Mouse (Mus musculus) gastrocnemius, postnatal 25 days (tissue): ENCODE measurements around the gene Rabl2. TPM values are rescaled to one million over a fixed set of nuclear protein-coding genes. Genes with fewer than 3 reads are reported as not detected.
A peak's percentile ranks its signal among the peaks of the same experiment; 100 is the strongest.

Experiments used
- DNase-seq: peaks from one replicate; pipeline ENCODE4 v3.0.0; 2022
- long read RNA-seq, 2 experiments: library from polyadenylated mRNA; stranded (forward); transcript quantifications; one replicate each; pipeline ENCODE4 v2.0.0; 2021
- total RNA-seq, 2 experiments: library from RNA; stranded (reverse); gene quantifications; 1 replicate in 1 of 2; 2 replicates in 1 of 2; pipeline ENCODE4 v1.2.3; 2021

The Rabl2 gene
- total RNA-seq = 1 to 10 TPM; 1.8 to 1.9 TPM
- long read RNA-seq, experiment 1, partial matches to known transcripts = 0 of 2 reads
- long read RNA-seq, experiment 1, other reads (novel, unspliced or antisense) = 0 of 2 reads
- long read RNA-seq, experiment 2, partial matches to known transcripts = 0 of 5 reads
- long read RNA-seq, experiment 2, other reads (novel, unspliced or antisense) = 3 of 5 reads

DNA sequence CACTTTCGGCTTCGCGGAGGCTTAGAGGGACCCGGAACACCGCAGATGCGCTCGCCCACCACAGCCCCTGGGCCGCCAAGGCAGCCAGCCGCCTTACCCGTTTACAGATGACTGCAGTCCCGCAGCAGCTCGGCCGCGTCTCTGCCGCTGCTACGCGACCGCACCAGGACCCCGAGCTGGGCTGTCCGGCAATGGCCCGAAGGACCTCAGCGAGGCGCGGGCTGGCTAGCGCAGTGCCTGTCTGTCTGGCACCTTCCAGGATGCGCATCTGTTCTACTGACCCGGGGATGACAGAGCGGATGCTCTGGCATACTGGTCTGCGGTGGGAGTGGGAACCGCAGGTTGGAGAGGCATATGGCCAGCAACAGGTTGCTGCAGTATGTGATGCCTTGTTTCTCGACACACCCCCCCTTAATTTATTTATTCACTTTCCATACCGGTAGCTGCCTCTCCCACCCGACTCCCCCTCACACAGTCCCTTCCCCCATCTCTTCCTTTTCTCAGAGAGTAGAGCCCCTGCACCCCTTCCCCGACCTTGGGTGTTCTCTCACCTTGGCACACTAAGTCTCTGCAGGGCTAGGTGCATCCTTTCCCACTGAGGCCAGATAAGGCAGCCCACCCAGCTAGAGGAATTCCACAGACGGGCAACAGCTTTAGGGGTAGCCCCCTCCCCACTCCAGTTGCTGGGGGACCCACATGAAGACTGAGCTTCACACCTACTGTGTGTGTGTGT lies at the start of gene Rabl2:
TSS of gene Rabl2 (minus strand) at position 201 of the 733 bp plus-strand sequence.
- DNase-seq = peak; percentile 85

DNA sequence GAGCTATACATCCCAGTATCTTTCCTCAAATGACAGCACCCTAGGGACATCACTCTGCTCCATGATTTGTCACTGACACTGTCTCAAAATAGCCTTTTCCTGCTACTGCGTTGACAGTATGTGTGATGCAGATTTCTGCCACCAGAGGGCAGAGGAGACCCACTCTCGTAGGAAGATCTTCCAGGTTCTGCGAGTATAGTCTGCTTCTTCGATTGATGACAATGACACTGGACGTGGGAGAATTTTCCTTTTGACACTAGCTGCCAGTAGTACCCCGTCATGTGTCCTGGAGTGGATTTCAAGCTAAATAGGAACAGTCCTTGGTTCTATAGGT lies 31.9 kb upstream of the Rabl2 start:
- DNase-seq = no peak

DNA sequence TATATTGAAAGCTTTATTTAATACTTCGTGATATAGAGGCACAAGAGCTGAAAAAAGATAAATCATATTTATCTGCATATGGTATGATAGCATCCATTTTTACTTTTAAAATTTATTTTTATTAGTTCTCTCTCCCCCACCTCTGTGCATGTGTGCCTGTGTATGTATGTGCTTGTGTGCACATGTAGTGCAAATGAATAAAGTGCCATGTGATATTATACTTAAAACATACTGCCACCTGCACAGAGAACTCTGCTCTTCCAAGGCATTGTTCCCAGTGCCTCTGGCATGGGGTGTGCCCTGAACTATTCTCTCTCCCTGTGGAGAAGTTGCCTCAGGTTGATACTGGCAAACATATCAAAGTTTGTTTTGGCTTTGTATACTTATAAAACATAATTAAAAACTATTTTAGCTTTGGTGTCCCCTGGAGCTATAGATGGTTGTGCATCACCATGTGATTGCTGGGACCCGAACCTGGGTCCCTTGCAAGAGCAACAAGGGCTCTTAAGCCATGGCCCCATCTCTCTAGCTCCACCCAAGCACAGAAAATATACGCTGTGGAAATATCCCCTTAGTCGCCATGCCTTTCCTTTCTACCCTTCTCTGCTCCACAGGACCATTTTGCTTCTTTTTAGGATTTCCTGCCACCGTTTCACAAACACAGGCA lies 31.4 kb upstream of the Rabl2 start:
- DNase-seq = no peak

DNA sequence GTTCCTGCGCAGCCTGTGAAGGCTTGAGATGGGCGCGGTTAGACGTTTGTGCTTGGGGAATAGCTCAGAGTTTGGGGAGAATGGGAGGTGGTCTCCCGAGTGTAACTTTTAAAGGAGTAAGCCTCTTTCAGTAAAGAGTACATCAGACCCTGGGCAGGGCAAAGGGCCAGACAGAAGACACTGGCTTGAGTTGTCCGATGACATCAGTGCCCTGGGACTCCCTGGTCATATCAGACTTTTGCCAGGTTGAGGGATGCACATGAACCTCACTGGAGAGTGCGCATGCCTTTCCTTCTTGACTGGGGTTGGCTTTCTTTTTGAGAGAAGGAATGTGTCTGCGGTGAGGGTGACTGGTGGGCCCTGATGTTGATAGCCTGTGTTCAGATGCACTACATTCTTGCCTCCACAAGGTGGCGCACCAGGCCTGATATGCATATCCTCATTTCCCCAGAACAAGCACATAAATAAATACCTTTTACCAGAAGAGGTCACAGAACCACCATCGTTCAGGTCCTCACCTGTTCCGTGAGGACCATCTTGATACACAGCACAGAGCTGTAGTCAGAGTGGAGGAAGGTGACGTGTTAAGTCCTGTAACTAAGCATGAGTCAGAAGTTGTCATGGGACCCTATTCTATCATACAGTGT lies 30.7 kb upstream of the Rabl2 start:
- DNase-seq = no peak

DNA sequence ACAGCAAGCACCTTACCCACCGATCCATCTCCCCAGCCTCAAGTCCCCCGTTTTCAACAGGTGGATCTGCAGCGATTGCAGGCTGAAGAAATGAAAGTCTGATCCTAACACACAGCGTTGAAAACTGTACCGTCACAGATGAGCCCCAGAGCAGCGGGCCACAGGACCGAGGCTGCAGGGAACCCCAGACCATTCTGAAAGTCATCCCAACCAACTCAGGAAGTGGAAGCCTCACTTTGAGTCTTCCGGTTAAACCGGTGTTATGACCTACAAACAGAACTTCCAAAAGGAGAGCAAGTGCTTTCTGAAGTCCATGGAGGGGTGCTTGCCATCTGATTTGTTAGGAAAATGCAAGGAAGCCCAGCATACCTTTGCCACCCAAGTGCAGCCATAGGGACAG lies 16.2 kb upstream of the Rabl2 start:
- DNase-seq = no peak

DNA sequence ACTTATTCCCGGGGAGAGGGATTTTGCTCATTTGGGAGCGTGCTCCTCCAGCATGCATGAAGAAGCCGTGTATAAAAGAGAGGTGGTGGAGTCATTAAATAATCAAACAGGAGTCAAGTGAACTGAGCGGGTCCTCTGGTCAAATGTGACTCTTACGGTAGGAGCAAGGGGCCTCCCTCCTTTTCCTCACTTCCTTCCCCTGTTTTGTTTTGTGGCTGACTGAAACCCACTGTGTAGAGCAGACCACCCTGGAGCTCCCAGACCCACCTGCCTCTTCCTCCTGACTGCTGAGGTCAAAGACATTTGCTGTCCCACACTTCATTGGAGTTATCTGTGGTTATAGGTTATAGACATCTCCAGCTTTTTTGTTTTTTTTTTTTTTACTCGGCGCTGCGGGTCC lies 15.8 kb upstream of the Rabl2 start:
- DNase-seq = no peak

DNA sequence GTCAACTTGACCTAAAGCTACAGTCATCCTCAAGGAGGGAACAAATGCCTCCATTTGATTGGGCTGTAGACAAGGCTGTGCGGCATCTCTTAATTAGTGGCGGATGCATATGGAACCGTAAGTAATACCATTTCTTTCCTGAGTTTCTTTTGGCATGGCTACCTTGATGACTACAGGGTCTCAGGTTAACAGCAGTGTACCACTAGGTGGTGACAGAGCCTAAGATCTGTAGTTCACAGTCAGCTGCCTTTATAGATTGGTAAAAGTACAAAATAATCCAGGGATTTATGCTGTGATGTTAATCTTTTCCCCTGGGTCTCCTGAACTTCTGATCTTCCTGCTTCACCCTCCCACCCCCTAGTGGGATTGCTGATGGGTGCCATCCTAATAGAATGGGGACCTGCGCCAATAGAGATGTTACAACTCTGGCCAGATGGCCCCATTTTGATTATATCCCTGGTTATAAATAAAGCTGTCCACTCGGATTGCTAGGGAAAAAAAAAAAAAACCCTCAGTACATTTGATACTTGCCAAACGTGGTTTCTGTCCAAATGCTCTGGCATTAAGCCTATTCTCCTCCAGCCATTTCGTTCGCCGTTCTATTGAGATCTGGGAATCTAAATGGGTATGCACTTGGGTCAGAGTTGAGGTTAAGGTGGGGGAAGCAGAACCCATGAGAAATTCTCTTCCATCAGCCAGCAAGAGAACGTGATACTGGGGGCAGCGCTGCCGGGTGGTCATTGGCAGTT lies 14.3 kb upstream of the Rabl2 start:
- no peak for DNase-seq

DNA sequence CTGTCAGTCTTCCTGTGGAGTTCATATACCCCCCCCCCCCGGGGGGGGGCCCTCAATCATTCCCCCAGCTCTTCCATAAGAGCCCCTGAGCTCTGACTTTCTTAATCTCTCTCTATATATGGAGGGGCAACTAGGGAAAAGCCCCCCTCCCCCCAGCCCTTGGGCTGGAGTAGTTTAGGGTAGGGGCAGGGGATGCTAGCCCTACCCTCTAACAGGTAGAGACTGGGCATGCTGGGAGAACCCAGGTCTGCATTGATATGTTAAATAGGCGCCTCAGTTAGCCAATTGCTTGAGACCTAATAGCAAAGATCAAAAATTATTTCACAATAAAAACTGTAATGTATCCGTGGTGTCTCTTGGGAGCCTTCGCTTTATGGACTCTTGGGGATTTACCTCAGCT lies 825 bp upstream of the Rabl2 start:
- no peak for DNase-seq

DNA sequence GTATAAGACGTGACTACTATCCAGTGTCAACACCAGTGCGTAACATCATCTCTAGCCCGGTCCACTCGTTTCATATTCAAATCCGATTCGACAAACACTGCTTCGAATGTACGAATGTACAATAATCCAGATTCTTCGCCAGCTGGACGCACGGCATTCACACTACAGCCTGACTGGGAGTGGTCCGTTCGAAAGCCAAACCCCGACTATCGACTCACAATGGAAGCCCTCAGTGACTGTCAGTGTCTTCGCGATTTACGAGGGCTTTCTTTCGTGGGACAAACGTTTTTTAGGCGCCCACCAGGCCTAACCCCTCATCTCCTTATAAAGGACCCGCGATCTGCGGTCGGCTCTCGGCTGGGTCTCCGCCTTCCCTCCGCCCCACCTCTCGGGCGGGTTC lies 406 bp downstream of the Rabl2 start:
- no peak for DNase-seq

DNA sequence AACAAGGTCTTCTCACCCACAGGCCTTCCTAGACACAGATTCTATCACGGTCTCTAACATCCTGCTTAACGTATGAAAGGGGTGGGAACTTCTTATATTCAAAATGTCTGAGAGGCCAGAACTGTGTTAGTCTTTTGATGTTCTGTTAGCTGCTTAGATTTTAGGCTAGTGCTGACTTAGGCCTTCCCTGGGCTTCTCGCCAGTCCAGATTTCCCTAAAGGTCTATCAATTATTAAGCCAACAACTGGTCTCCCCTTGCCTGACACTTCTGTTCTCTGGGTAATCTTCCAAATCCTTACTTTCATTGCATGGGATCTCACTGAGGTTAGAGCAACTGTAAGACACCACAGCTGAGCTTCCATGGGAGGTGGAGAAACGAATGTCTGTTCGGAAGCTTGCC lies 2.6 kb downstream of the Rabl2 start:
- no peak for DNase-seq

DNA sequence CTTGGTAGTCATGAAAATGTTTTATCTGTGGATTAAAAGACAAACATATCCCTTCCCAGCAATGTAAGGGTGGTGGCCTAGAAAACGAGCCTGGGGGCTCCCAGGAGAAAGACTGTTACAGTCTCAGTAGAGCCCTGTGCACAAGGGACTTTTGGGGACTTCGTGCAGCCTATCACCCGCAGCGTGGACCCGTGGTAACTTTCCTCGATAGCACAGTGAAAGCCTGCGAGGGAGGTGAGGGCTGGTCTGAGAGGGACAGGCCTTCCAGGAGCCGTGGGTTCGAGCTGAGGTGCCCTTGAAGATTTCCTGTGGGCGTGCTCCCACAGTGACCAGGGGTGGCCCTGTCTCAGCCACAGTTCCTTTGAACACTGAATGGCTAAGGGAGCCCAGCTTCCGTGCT lies 6.1 kb downstream of the Rabl2 start:
- DNase-seq = no peak

DNA sequence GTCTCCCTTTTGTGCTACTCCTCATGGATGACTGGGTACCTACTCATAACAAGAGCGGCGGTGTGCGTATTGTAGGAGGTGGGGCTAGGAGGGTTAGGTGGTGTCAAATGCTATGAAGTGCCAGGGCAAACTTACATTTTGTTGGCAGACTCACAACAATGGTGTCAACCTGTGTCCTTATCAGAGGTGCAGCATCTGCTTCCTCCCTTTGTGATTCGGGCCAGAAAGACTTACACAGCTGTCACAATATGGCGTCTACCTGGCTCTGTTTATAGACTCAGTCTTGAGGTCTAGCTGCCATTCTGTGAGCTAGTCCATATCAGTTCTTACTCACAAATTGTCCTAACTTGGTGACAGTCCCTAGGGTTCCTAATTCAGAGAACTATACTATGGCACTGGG lies 6.6 kb downstream of the Rabl2 start:
- no peak for DNase-seq

DNA sequence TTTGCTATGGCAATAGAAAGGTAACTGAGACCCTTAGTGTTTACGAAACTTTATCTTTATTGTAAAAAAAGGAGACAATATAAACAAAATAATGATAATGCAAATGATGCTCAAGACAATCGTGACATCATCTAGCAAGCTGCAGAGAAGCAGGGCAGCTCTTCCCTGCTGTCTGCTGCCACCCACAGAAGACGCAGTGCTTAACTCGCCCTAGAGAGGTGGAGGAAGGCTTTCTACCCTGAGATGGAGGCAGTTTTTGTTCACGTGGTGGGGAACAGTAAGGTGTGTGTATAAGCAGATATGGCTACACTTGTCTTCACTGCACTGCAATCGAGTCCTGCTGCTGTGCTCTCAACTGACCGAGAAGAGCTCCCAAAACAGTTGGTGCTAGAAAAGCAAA lies 9.2 kb downstream of the Rabl2 start:
- DNase-seq = no peak

DNA sequence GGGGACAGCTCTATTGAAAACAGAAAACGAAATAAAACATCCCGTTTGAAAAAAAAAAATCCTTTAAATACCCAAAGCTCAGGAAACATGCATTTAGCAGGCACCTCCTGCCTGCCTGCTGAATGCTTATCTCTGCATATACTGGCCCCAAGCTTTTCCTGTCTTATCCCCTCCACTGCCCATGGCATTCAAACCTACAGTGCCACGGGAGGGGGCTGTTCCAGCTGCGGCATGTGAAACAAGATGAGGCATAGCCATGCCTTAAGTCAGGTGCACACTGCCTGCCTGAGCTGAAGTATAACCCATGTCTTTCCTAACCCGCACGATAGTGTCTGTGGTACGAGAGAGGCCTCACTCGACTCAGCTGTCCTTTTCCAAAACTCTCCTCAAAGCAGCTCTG lies 19.6 kb downstream of the Rabl2 start:
- no peak for DNase-seq

DNA sequence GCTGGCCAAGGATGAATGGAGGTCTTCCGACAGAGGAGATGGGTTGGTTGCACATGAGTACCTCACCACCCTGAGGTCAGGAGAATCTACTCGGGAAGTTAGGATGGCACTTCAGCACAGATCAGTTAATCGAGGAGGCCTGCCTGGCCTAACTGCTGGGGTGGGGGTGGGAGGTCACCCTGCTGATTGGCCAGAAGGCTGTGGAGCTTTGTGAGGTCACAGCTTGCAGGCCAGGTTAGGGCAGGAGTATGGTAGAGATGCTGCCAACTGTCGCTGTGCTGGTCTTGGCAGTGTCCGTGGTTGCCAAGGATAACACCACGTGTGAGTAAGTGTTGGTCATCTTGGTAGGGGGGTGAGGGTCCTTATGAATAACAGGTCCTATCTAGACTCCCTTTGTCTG lies 23.6 kb downstream of the Rabl2 start, which contains the start of gene Acr:
TSS of gene Acr (plus strand) at position 213 of the 400 bp plus-strand sequence.
- no peak for DNase-seq

DNA sequence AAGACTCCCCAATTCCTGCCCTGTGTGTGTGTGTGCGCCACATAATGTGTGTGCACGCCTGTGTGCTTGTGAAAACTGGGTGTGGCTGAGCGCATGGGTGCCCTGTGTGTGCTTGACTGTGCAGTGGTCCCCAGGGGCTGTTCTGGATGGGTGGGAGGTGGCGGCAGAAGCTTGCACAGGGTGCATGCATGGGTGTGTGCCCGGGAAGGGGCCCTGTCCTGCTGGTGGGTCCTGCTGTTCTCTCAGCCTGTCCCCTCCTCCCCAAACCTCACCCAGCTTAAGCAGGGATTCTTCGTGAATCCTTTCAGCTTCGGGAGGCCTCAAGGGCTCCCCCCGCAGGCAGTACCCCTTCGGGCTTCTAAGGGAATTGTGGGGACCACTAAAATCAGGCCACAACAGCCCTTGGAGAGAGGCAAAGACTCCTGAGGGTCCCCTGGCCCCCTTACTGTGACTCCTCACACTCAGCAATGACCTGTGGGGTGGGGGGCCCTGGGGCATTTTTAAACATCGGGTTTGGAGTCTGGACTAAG lies 32.5 kb downstream of the Rabl2 start:
- no peak for DNase-seq

DNA sequence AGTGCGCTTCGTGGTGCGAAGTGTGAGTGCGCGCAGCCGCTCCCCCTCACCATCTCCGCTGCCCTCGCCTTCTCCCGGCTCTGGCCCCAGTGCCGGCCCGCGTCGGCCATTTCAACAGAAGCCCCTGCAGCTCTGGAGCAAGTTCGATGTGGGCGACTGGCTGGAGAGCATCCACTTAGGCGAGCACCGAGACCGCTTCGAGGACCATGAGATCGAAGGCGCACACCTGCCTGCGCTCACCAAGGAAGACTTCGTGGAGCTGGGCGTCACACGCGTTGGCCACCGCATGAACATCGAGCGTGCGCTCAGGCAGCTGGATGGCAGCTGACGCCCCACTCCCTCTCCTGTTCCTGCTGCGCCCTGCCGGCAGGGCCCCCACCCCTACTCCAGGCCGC lies 33.7 kb downstream of the Rabl2 start:
- DNase-seq = no peak

DNA sequence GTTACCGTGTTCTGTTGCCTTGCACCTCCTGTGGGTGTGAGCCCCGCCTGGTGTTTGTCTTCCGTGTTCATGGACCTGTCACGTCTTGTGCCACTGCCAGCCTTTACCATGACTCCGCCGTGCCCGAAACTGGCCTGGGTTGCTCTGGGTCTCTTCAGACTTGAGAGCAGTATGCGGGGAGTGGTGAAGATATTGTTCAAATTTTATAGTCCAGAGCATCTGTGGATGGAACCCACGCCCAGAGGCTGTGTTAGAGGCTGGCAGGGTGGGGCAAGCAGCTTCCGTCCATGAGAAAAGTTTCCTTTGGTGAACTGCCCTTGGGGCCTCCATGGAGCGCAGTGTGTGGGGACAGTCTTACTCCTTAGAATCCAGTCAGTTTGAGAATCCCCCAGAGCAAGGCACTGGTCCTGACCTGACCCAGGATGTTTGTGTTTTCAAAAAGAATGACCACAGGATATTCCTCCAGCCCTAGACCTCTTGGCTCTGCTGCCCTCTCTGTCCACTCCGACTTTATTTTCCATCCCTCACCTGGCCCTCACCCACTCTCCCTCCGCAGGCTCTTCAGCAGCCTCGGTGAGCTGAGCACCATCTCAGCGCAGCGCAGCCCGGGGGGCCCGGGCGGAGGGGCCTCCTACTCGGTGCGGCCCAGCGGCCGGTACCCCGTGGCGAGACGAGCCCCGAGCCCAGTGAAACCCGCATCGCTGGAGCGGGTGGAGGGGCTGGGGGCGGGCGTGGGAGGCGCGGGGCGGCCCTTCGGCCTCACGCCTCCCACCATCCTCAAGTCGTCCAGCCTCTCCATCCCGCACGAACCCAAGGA lies 34.3 kb downstream of the Rabl2 start:
- no peak for DNase-seq

DNA sequence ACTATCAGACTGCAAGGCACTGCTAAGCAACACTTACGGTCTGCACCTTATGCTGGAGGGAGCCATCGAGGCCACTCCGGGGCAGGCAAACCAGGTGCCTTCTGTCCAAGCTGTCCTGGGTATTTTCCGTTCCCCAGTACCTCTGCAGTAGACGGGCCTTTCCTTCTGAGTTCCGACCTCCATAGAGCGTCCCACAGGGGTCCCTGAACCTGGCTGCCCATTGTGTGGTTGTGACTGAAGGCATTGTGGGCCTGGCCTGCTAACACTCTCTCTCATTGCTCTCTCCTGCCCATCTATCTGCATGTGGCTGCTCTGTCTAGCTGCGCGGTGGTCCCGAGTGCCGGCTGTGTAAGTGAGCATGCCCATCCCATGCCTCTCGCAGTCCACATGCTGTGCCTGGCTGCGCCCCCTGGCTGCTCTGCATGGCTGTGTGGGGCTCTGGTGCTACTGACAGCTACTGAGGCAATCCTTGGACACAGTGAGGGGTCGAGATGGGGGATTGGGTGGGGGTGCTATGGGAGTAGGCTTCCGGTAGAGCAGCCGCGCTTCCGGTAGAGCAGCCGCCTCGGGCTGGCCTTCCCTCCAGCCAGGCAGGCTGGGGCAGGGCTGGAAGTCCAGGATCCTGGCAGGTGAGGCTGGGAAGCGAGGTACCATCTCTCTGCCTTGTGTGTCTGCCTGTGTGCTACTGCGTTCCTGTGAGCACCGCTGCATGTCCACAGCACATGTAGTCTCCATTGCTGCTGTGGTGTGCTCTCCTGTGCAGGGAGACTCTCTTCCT lies 35.1 kb downstream of the Rabl2 start:
- DNase-seq = no peak

DNA sequence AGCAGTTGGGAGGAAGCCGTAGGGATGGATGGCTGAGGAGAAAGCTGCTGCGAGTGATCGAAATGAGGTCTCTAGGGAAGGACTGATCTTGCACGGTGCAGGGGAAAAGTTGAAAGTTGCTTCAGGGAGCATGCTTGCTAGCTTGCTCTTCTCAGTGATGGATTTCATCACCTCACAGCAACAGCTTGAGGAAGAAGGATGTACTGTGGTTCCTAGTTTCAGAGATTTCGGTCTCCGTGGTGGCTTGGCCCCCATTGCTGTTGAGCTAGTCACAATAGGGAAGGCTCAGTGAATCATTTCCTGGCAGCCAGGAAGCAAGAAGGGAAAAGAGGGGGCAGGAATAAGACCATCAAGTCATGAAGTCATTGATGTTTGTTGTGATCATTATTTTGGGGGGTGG lies 36.1 kb downstream of the Rabl2 start:
- DNase-seq = no peak

DNA sequence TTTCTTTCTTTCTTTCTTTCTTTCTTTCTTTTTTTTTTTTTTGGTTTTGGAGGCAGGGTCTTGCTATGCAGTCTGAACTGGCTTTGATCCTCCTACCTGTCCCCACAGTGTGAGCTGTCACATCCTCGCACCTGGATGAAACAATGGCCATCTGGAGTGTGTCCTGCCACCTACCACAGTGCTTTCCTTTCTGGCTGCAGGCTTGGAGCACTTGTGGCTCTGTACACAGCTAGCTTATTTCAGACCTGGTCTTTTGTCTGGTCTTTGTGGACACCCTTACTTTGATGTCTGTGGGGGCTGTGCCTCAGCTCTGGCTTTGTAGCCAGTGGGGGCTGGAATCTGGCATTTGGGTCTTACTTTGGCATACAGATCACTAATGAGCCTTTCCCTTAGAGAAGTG lies 40.0 kb downstream of the Rabl2 start:
- DNase-seq = no peak
